Mouse (Mus musculus): ENCODE measurements around the gene Hoxb6. TPM values are rescaled to one million over a fixed set of nuclear protein-coding genes. Genes with fewer than 3 reads are reported as not detected.

Gene Hoxb6
- polyA plus RNA-seq, 1 experiment from 2014 or later, result 5.7 TPM

GRCm38 (mm10) chr11:96279421-96280233, 12.6 kb upstream of the Hoxb6 start:
- 9% methylated on average over 31 of the region's 31 CpGs for WGBS
- Histone ChIP-seq H3K4me1 (replicated peaks; ENCODE audit: control insufficient read depth, insufficient read depth, low read length) (no peaks in the 10 kb centered on the region), H3K4me2 (replicated peaks; ENCODE audit: low read depth) (peak overlapping the region; percentile 40), H3K27me3 (replicated peaks; ENCODE audit: control insufficient read depth, insufficient read depth, low read length) (peaks cover 81% of the 10 kb centered on the region), H3K27ac (ENCODE audit: low read depth, low read length) (no peak overlapping the region), H3K4me3 (ENCODE audit: low read depth, low read length) (no peak overlapping the region), H3K9ac (ENCODE audit: low read depth, low read length) (no peak overlapping the region), H3K36me3 (ENCODE audit: control insufficient read depth, insufficient read depth) (no peaks in the 10 kb centered on the region), H3K9me3 (ENCODE audit: control insufficient read depth) (no peaks in the 10 kb centered on the region)
- TF ChIP-seq CTCF (IDR thresholded peaks at IDR 0.05; ENCODE audit: low read depth), result no peak
- ATAC-seq, result no peak

- H3K36me3 ChIP-seq (ENCODE audit: control insufficient read depth, insufficient read depth), result no peaks in the 10 kb centered on the region
- H3K9ac ChIP-seq (ENCODE audit: low read depth, low read length), result no peak overlapping the region
- H3K27ac ChIP-seq (ENCODE audit: low read depth, low read length), result no peak overlapping the region
- H3K4me1 ChIP-seq (replicated peaks; ENCODE audit: control insufficient read depth, insufficient read depth, low read length), result no peaks in the 10 kb centered on the region
- H3K9me3 ChIP-seq (ENCODE audit: control insufficient read depth), result no peaks in the 10 kb centered on the region
- no peak overlapping the region for H3K4me3 ChIP-seq (ENCODE audit: low read depth, low read length)
- TF ChIP-seq CTCF (IDR thresholded peaks at IDR 0.05; ENCODE audit: low read depth), result no peak
- ATAC-seq, result no peak
- H3K4me2 ChIP-seq (replicated peaks; ENCODE audit: low read depth), result 0 out of 2 replicates have a peak overlapping the region, but pooled peaks have one; percentile 9
- WGBS, result 36% methylated on average over 8 of the region's 8 CpGs
- peaks cover 71% of the 10 kb centered on the region for H3K27me3 ChIP-seq (replicated peaks; ENCODE audit: control insufficient read depth, insufficient read depth, low read length)
These were observed 11.6 kb upstream of the Hoxb6 start for GRCm38 (mm10) chr11:96280399-96281378.

- Histone ChIP-seq H3K9ac (ENCODE audit: low read depth, low read length) (no peak overlapping the region), H3K36me3 (ENCODE audit: control insufficient read depth, insufficient read depth) (no peaks in the 10 kb centered on the region), H3K27me3 (replicated peaks; ENCODE audit: control insufficient read depth, insufficient read depth, low read length) (peaks cover 71% of the 10 kb centered on the region), H3K4me3 (ENCODE audit: low read depth, low read length) (no peak overlapping the region), H3K4me1 (replicated peaks; ENCODE audit: control insufficient read depth, insufficient read depth, low read length) (no peaks in the 10 kb centered on the region), H3K4me2 (replicated peaks; ENCODE audit: low read depth) (0 out of 2 replicates have a peak overlapping the region, but pooled peaks have one; percentile 10), H3K9me3 (ENCODE audit: control insufficient read depth) (no peaks in the 10 kb centered on the region), H3K27ac (ENCODE audit: low read depth, low read length) (no peak overlapping the region)
- WGBS, result 22% methylated on average over 18 of the region's 18 CpGs
- TF ChIP-seq CTCF (IDR thresholded peaks at IDR 0.05; ENCODE audit: low read depth), result no peak
- ATAC-seq, result no peak
These were observed 10.9 kb upstream of the Hoxb6 start for GRCm38 (mm10) chr11:96281396-96281795.

DNA sequence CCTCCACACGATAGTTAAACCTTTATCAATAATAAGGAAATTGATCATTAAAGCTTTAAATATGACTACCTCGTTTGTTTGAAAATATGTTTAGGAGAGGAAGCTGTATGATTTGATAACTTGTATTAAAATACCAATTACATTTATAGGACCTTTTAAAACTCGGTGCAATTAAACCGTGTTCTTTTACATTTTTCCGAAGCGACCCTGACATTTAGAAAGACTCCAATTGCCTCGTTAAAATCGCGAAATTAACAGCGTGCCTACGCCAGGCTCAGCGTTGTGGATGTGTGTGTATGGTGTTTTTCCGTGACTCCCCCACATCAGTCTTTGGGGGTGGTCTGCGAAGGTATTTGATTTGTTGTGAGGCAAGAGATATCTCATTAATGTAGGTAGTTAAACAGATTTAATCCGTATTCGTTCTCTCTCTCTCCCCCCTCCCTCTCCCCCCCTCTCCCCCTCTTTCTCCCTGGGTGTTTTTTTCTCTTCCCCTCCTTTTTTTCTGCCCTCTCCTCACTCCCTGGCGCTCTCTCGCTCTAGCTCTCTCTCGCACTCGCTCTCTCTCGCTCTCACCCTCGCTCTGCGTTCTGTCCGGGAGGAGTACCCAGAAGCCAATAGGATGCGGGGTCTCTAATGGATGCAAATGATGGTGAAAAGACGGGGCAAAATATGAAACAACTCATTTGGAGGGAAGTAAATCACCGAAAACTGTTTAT, 10.3 kb upstream of the Hoxb6 start, which contains the start of gene Hoxb8:
TSS of gene Hoxb8 (plus strand) at position 51 of the 716 bp plus-strand sequence.
- H3K36me3 ChIP-seq (ENCODE audit: control insufficient read depth, insufficient read depth), result no peaks in the 10 kb centered on the region
- peak within 1 kb of the TSS; percentile 75 for H3K4me2 ChIP-seq (replicated peaks; ENCODE audit: low read depth)
- no peak within 1 kb of the TSS for H3K27ac ChIP-seq (ENCODE audit: low read depth, low read length)
- peaks cover 71% of the 10 kb centered on the region for H3K27me3 ChIP-seq (replicated peaks; ENCODE audit: control insufficient read depth, insufficient read depth, low read length)
- H3K4me3 ChIP-seq (ENCODE audit: low read depth, low read length), result peak within 1 kb of the TSS; percentile 50
- H3K9ac ChIP-seq (ENCODE audit: low read depth, low read length), result no peak within 1 kb of the TSS
- H3K4me1 ChIP-seq (replicated peaks; ENCODE audit: control insufficient read depth, insufficient read depth, low read length), result no peaks in the 10 kb centered on the region
- no peak for ATAC-seq
- H3K9me3 ChIP-seq (ENCODE audit: control insufficient read depth), result no peaks in the 10 kb centered on the region
- WGBS, result 3% methylated on average over 27 of the region's 27 CpGs
- no peak for TF ChIP-seq CTCF (IDR thresholded peaks at IDR 0.05; ENCODE audit: low read depth)

DNA sequence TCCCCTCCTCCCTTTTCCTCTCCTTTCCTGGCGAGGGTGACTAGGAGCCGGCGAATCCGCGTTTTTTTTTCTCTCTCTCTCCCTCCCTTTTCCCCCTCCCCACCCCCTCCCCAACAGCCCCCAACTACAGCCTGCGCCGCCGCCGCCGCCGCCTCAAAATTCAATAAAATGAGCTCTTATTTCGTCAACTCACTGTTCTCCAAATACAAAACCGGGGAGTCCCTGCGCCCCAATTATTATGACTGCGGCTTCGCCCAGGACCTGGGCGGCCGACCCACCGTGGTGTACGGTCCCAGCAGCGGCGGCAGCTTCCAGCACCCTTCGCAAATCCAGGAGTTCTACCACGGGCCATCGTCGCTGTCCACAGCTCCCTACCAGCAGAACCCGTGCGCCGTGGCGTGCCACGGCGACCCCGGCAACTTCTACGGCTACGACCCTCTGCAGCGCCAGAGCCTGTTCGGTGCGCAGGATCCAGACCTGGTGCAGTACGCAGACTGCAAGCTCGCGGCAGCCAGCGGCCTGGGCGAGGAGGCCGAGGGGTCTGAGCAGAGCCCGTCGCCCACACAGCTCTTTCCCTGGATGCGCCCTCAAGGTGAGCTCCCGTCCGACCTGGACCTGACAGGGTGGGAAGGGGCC, 9.4 kb upstream of the Hoxb6 start:
- Histone ChIP-seq H3K27me3 (replicated peaks; ENCODE audit: control insufficient read depth, insufficient read depth, low read length) (peaks cover 71% of the 10 kb centered on the region), H3K4me2 (replicated peaks; ENCODE audit: low read depth) (peak overlapping the region; percentile 75), H3K36me3 (ENCODE audit: control insufficient read depth, insufficient read depth) (no peaks in the 10 kb centered on the region), H3K4me1 (replicated peaks; ENCODE audit: control insufficient read depth, insufficient read depth, low read length) (no peaks in the 10 kb centered on the region), H3K9ac (ENCODE audit: low read depth, low read length) (peak overlapping the region; percentile 42), H3K27ac (ENCODE audit: low read depth, low read length) (peak overlapping the region; percentile 42; the same call in 1 of the 2 replicates), H3K4me3 (ENCODE audit: low read depth, low read length) (peak overlapping the region; percentile 50), H3K9me3 (ENCODE audit: control insufficient read depth) (no peaks in the 10 kb centered on the region)
- under 1% methylated on average over 49 of the region's 49 CpGs for WGBS
- no peak for TF ChIP-seq CTCF (IDR thresholded peaks at IDR 0.05; ENCODE audit: low read depth)
- ATAC-seq, result no peak

Data from intestine, postnatal 0 days (tissue).